Mouse (Mus musculus) midbrain, embryonic 11.5 days (tissue): ENCODE data around the gene Zfp523. TPM values are rescaled to one million over a fixed set of nuclear protein-coding genes. Genes with fewer than 3 reads are reported as not detected.

Source experiments
- ATAC-seq: fragments of 200-750 bp; cut with Nextera tagmentation; 2 replicates; pipeline ENCODE4 v1.8.0; 2017; ENCODE audit warnings: moderate TSS enrichment, moderate library complexity; ENCODE audit not compliant: low FRiP score
- DNase-seq: peaks from one replicate; pipeline ENCODE4 v3.0.0; 2015; ENCODE audit warnings: low spot score; ENCODE audit errors: missing footprints
- H3K27ac ChIP-seq: fragments of 300-500 bp; sonication (generic); 2 replicates; pipeline ENCODE4 v1.5.1; 2014; ENCODE audit warnings: low read depth, low read length
- H3K27me3 ChIP-seq: fragments of 300-500 bp; sonication (generic); 2 replicates; pipeline ENCODE4 v1.6.1; 2014; ENCODE audit warnings: mild to moderate bottlenecking, low read length, moderate library complexity, mixed read lengths; ENCODE audit not compliant: control insufficient read depth, insufficient read depth
- H3K36me3 ChIP-seq: fragments of 300-500 bp; sonication (generic); 2 replicates; pipeline ENCODE4 v1.6.1; 2014; ENCODE audit warnings: mild to moderate bottlenecking, low read length, moderate library complexity, mixed read lengths; ENCODE audit not compliant: control insufficient read depth, insufficient read depth
- H3K4me1 ChIP-seq: fragments of 300-500 bp; sonication (generic); 2 replicates; pipeline ENCODE4 v1.6.1; 2014; ENCODE audit warnings: low read length; ENCODE audit not compliant: control insufficient read depth, insufficient read depth
- H3K4me2 ChIP-seq: fragments of 300-500 bp; sonication (generic); 2 replicates; pipeline ENCODE4 v1.6.1; 2014; ENCODE audit warnings: mild to moderate bottlenecking, moderate library complexity
- H3K4me3 ChIP-seq: fragments of 300-500 bp; sonication (generic); 2 replicates; pipeline ENCODE4 v1.5.1; 2014; ENCODE audit warnings: low read depth, low read length
- H3K9ac ChIP-seq: fragments of 300-500 bp; sonication (generic); 2 replicates; pipeline ENCODE4 v1.6.1; 2014; ENCODE audit warnings: low read length
- H3K9me3 ChIP-seq: fragments of 300-500 bp; sonication (generic); 2 replicates; pipeline ENCODE4 v1.6.1; 2016; ENCODE audit warnings: low read length; ENCODE audit not compliant: control insufficient read depth
- WGBS: fragments of 180-500 bp; shearing (Covaris S2); extraction: QIAGEN DNeasy Blood & Tissue Kit; methylation state at CpG from one replicate; pipeline ENCODE4 v1.1.7; 2014; 5-methylcytosine and 5-hydroxymethylcytosine counted together
- polyA plus RNA-seq: library from polyadenylated mRNA; unstranded; fragments of >200 nt; fragmentation: Nextera tagmentation; extraction: Ambion mirVana; gene quantifications from 2 replicates; pipeline ENCODE4 v1.2.1, GENCODE M21; 2014

Zfp523 gene
- polyA plus RNA-seq, 1 experiment from 2014 or later = 30.2 TPM

DNA sequence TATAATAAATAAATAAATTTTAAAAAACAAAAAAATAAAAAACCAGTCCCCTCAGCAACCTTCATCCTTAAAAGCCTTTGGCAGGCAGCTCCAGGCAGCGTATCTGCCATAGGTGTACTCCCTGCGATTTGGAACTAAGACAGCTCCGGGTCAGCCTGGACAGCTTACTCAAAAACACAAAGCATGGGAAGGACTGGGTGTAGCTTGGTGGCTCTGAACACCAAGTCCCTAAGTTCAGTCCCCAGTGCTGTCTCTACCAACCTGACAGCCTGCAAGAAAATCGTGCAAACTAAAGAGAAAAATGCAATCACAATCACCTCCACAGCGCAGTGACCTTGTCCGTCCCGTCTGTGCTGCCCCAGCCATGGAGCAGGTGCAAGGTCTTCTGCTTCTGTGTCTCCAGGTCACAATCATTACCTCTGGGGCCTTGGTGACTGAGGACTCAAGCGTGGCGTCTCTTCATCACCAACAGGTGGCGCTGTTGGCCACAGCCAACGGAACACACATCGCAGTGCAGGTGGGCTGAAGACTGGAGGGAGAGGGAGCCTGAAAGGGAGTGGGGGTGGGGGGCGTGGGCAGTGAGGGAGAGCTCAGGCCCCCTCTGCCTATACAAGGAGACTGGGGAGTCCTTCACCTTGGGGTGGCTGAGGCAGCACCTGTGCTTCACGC lies 27.3 kb downstream of the Zfp523 start:
- Histone ChIP-seq H3K4me1 (peaks cover 8% of the 10 kb centered on the region; the same call in 1 of the 2 replicates), H3K9ac (no peak overlapping the region), H3K27me3 (no peaks in the 10 kb centered on the region), H3K27ac (no peak overlapping the region), H3K4me3 (no peak overlapping the region), H3K36me3 (peaks cover 15% of the 10 kb centered on the region), H3K4me2 (no peak overlapping the region), H3K9me3 (no peaks in the 10 kb centered on the region)
- 41% methylated on average over 14 of the region's 14 CpGs for WGBS
- ATAC-seq (0 out of 2 replicates have a peak, but pooled peaks have one; percentile 12), DNase-seq (peak; percentile 92)

- no peak overlapping the region for H3K4me3 ChIP-seq
- H3K4me2 ChIP-seq = no peak overlapping the region
- WGBS = 87% methylated on average over 8 of the region's 8 CpGs
- ATAC-seq = no peak
- H3K9me3 ChIP-seq = no peaks in the 10 kb centered on the region
- no peak for DNase-seq
- H3K4me1 ChIP-seq = peaks cover 8% of the 10 kb centered on the region; the same call in 1 of the 2 replicates
- peaks cover 11% of the 10 kb centered on the region for H3K36me3 ChIP-seq
- H3K27me3 ChIP-seq = no peaks in the 10 kb centered on the region
- H3K9ac ChIP-seq = no peak overlapping the region
- H3K27ac ChIP-seq = no peak overlapping the region
These were observed 28.5 kb downstream of the Zfp523 start for GRCm38 (mm10) chr17:28205443-28205842.

- H3K9ac ChIP-seq = peak overlapping the region; percentile 26
- 77% methylated on average over 8 of the region's 8 CpGs for WGBS
- peaks cover 5% of the 10 kb centered on the region; the same call in 1 of the 2 replicates for H3K36me3 ChIP-seq
- DNase-seq = peak; percentile 89
- H3K27ac ChIP-seq = no peak overlapping the region
- H3K4me3 ChIP-seq = no peak overlapping the region
- H3K4me1 ChIP-seq = peaks cover 8% of the 10 kb centered on the region; the same call in 1 of the 2 replicates
- H3K9me3 ChIP-seq = no peaks in the 10 kb centered on the region
- H3K27me3 ChIP-seq = no peaks in the 10 kb centered on the region
- H3K4me2 ChIP-seq = no peak overlapping the region
- no peak for ATAC-seq
These were observed 30.2 kb downstream of the Zfp523 start for GRCm38 (mm10) chr17:28207092-28207491.

GRCm38 (mm10) chr17:28207591-28208313 lies 30.8 kb downstream of the Zfp523 start, which contains the start of gene Def6:
Gene Def6, plus strand, starts transcription at chr17:28207778.
- DNase-seq (peak; percentile 90), ATAC-seq (peak; percentile 43)
- Histone ChIP-seq H3K4me2 (peak within 1 kb of the TSS; percentile 23; the same call in 1 of the 2 replicates), H3K36me3 (peaks cover 4% of the 10 kb centered on the region; the same call in 1 of the 2 replicates), H3K9me3 (no peaks in the 10 kb centered on the region), H3K4me3 (peak within 1 kb of the TSS; percentile 7; the same call in 1 of the 2 replicates), H3K4me1 (peaks cover 8% of the 10 kb centered on the region; the same call in 1 of the 2 replicates), H3K27me3 (no peaks in the 10 kb centered on the region), H3K27ac (no peak within 1 kb of the TSS; the same call in 1 of the 2 replicates), H3K9ac (peak within 1 kb of the TSS; percentile 26)
- 23% methylated on average over 26 of the region's 26 CpGs for WGBS

DNA sequence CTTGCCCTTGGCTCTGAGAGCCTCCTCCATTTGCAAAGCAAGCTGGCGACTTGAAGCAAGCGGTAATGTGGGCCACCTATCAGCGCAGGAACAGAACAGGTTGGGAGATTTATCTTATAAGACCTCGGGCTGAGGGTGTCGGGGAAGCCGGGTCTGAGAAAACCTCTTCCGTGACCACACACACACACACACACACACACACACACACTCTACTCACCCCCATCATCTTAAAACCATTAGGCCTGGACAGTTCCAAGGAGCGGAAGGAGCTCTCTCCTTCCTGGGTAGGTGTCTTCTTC lies 31.3 kb downstream of the Zfp523 start:
- ATAC-seq = no peak
- H3K4me3 ChIP-seq = no peak overlapping the region
- no peak overlapping the region for H3K27ac ChIP-seq
- no peaks in the 10 kb centered on the region for H3K36me3 ChIP-seq
- no peak for DNase-seq
- H3K9ac ChIP-seq = no peak overlapping the region
- WGBS = 89% methylated on average over 8 of the region's 8 CpGs
- peaks cover 8% of the 10 kb centered on the region; the same call in 1 of the 2 replicates for H3K4me1 ChIP-seq
- no peaks in the 10 kb centered on the region for H3K27me3 ChIP-seq
- H3K4me2 ChIP-seq = no peak overlapping the region
- H3K9me3 ChIP-seq = no peaks in the 10 kb centered on the region

DNA sequence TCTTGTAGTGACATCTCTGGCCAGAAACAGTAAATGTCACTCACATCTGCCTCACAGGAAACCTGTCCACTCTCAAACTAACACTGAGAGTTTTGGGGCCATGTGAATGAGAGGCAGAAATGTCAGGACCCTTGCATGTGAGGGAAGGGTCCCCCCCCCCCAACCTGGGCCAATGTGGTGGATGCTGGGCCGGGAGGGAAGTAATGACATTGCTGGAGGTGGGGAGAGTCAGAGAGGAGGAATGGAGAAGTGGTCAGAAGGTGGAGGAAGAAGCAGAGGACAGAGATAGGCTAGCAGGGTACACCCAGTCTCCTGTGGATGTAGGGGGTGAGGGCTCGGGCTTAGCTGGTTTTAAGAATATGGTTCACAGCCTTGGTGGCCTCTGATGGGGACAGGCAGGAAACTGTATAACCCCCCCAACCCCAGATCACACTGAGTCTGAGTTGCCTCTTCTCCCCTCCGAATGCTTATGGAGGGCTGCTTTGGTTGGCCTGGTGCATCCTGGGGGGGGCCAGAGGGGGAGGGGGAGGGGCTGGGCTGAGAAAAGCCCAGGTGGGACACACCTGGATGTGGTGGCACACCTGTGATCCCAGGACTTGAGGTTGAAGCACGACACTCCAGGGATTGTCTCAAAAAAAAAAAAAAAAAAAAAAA lies 32.7 kb downstream of the Zfp523 start:
- no peak overlapping the region for H3K27ac ChIP-seq
- DNase-seq (no peak), ATAC-seq (no peak)
- H3K9ac ChIP-seq = no peak overlapping the region
- H3K4me1 ChIP-seq = peaks cover 8% of the 10 kb centered on the region; the same call in 1 of the 2 replicates
- 81% methylated on average over 4 of the region's 4 CpGs for WGBS
- H3K27me3 ChIP-seq = no peaks in the 10 kb centered on the region
- H3K36me3 ChIP-seq = no peaks in the 10 kb centered on the region
- H3K4me3 ChIP-seq = no peak overlapping the region
- no peaks in the 10 kb centered on the region for H3K9me3 ChIP-seq
- H3K4me2 ChIP-seq = no peak overlapping the region

GRCm38 (mm10) chr17:28211921-28212341 lies 35.0 kb downstream of the Zfp523 start:
- peaks cover 8% of the 10 kb centered on the region; the same call in 1 of the 2 replicates for H3K4me1 ChIP-seq
- no peaks in the 10 kb centered on the region for H3K27me3 ChIP-seq
- 79% methylated on average over 6 of the region's 6 CpGs for WGBS
- no peak overlapping the region for H3K27ac ChIP-seq
- no peak overlapping the region for H3K4me2 ChIP-seq
- H3K9ac ChIP-seq = no peak overlapping the region
- no peaks in the 10 kb centered on the region for H3K36me3 ChIP-seq
- no peaks in the 10 kb centered on the region for H3K9me3 ChIP-seq
- DNase-seq (no peak), ATAC-seq (no peak)
- no peak overlapping the region for H3K4me3 ChIP-seq

- DNase-seq (no peak), ATAC-seq (no peak)
- Histone ChIP-seq H3K27me3 (no peaks in the 10 kb centered on the region; the same call in 1 of the 2 replicates), H3K4me1 (peaks cover 6% of the 10 kb centered on the region; the same call in 1 of the 2 replicates), H3K27ac (no peak overlapping the region), H3K4me3 (no peak overlapping the region), H3K4me2 (no peak overlapping the region), H3K9me3 (no peaks in the 10 kb centered on the region), H3K36me3 (no peaks in the 10 kb centered on the region), H3K9ac (no peak overlapping the region)
- 71% methylated on average over 9 of the region's 9 CpGs for WGBS
These were observed 35.5 kb downstream of the Zfp523 start for GRCm38 (mm10) chr17:28212391-28212790.
